Comparison of ENCODE assay signal across 2 mouse cellular contexts in genomic region chr5:124074845-124075307, GRCm38 (mm10).
TF ChIP-seq lines count a peak whose summit lies in the region.

No protein-coding gene starts in this region.

TF ChIP-seq in CH12.LX, 34 proteins besides CTCF, POLR2A, EP300 and RAD21 (continued from another document):
- TF ChIP-seq BHLHE40 (IDR thresholded peaks at IDR 0.05; ENCODE audit: low read depth, low read length) (peak; percentile 90), MAX (IDR thresholded peaks at IDR 0.05; ENCODE audit: low read length) (peak; percentile 39; the same call in 1 of the 2 replicates), TCF12 (IDR thresholded peaks at IDR 0.05; ENCODE audit: low read depth, low read length) (peak; percentile 23; the same call in 1 of the 2 replicates)
TF ChIP-seq in CH12.LX: peak in this region for 5.

TF ChIP-seq in myocyte, 11 proteins besides CTCF, POLR2A, EP300 and RAD21 (continued from another document):
- TF ChIP-seq MYOD1 (IDR thresholded peaks at IDR 0.05; ENCODE audit: control insufficient read depth in 1 of 3, insufficient read length in 2 of 3, low read depth in 2 of 3), result peak in 2 of 3 experiments; percentile 66 to 81
- TF ChIP-seq MYOG (IDR thresholded peaks at IDR 0.05; ENCODE audit: control insufficient read depth in 1 of 3, insufficient read depth in 1 of 3, insufficient read length in 2 of 3, low read depth in 2 of 3), result peak in 1 of 3 experiments; percentile 44
- TF ChIP-seq REST (IDR thresholded peaks at IDR 0.05; ENCODE audit: insufficient read depth, insufficient read length), result no peak
- no peak for TF ChIP-seq TCF12 (IDR thresholded peaks at IDR 0.05; ENCODE audit: insufficient read depth, poor library complexity, severe bottlenecking)
- no peak for TF ChIP-seq TCF3 (IDR thresholded peaks at IDR 0.05; ENCODE audit: insufficient read length, low read depth)
- no peak for TF ChIP-seq CEBPB (IDR thresholded peaks at IDR 0.05; ENCODE audit: insufficient read depth, poor library complexity, severe bottlenecking)
- TF ChIP-seq POLR2AphosphoS2 (IDR thresholded peaks at IDR 0.05; ENCODE audit: insufficient read length, low read depth), result no peak
- no peak for TF ChIP-seq USF1 (IDR thresholded peaks at IDR 0.05; ENCODE audit: low read depth)
